Mouse (Mus musculus) lung, postnatal 0 days (tissue): Measurements from ENCODE around the gene Dtnbp1.

Source experiments
- CTCF ChIP-seq: IDR thresholded peaks from 2 replicates; pipeline ENCODE4 v1.5.1; 2016; ENCODE audit warnings: antibody characterized with exemption, mild to moderate bottlenecking
- EP300 ChIP-seq: IDR thresholded peaks from 2 replicates; pipeline ENCODE4 v1.6.1; 2016; ENCODE audit warnings: antibody characterized with exemption, mild to moderate bottlenecking, control low read depth

- TF ChIP-seq CTCF (no peak), EP300 (no peak)
These were observed 109.9 kb downstream of the Dtnbp1 start for GRCm38 (mm10) chr13:44891813-44892730.
